Mouse (Mus musculus) urinary bladder, postnatal 10 days (tissue): Measurements from ENCODE around the gene Marco.

Source experiments
- DNase-seq: peaks from one replicate; pipeline ENCODE4 v3.0.0; 2022; ENCODE audit warnings: low spot score

Marco gene

GRCm38 (mm10) chr1:120504924-120505323 lies at the start of gene Marco:
Gene Marco, minus strand, starts transcription at chr1:120505024.
- DNase-seq, result no peak

GRCm38 (mm10) chr1:120539506-120540029 lies 34.7 kb upstream of the Marco start:
- DNase-seq, result no peak

GRCm38 (mm10) chr1:120536998-120537397 lies 32.2 kb upstream of the Marco start:
- no peak for DNase-seq

DNA sequence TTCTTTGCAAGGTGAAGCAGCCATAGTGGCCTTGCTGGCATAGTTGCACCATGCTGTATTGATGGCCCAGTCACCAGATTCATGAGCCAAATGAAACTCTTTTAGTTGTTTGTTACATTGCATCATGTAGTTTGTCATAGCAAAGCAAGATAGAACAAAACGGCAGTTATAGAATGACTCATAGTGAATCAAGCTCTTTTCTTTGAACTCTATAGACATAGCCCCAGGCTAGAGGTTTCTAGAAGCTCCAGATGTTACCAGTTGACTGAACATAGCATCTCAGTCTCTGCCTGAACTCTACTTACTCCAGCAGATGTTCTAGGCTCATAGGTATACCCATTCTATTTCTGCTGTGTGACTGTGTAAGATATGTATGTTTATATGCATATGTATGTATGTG lies 31.1 kb upstream of the Marco start:
- no peak for DNase-seq

GRCm38 (mm10) chr1:120532321-120532916 lies 27.6 kb upstream of the Marco start:
- DNase-seq, result no peak

GRCm38 (mm10) chr1:120531770-120532169 lies 26.9 kb upstream of the Marco start:
- no peak for DNase-seq

DNA sequence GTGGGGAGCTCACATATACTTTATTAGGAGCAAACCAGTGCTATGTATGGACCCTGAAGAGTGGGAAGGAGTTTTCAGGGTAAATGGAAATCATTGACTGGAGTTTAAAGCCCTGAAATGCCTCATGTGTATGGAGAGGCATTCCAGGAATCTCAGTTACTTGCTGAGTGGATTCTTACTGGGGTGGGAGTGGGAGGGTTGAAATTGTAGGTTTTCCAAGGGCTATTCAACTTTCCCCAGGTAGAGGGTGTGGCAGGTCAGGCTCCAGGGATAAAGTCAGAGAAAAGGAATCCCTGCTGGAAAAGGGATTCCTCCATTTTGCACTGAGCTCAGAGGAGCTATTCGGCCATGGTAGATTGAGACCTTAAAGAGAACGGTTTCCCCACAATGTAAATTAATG lies 25.1 kb upstream of the Marco start:
- DNase-seq, result no peak

GRCm38 (mm10) chr1:120517618-120518017 lies 12.8 kb upstream of the Marco start:
- no peak for DNase-seq

DNA sequence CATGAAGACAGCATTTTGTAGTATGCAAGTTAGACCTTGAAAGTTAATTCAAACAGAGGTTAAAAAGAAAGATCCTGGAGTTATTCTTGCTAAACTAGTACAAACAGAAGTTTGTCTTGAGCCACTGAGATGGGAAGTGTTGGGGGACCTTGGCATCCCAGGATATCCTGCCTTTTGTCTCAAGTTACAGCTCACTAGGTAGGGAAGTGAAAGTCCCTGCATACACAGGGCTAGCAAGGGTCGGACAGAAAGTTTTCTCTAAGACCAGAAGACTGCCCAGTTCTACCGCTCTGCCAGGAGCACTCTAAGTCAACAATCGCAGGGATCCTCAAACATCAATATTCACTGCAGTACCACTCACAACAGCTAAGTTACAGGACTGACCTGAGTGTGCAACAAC lies 5.5 kb upstream of the Marco start:
- DNase-seq, result no peak

GRCm38 (mm10) chr1:120508976-120509375 lies 4.2 kb upstream of the Marco start:
- DNase-seq, result no peak

GRCm38 (mm10) chr1:120504046-120504710 lies 646 bp downstream of the Marco start:
- no peak for DNase-seq

DNA sequence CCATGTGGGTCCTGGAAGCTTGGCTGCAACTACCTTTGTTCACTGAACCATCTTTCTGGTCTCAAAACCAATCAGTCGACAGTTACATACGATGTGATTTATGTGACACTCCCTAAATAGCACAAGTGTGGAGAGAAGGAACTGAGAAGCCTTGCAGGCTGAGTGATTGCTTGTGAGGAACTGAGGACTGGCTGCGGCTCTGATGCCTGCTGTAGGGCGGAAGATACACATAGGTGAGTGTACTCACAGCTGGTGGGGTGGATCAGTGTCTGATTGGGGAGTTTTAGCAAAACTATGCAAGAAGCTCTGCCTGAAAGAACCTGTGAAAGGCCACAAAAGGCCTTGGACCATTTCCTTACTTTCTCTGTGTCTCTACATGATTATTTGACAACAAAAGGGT lies 3.3 kb downstream of the Marco start:
- no peak for DNase-seq

DNA sequence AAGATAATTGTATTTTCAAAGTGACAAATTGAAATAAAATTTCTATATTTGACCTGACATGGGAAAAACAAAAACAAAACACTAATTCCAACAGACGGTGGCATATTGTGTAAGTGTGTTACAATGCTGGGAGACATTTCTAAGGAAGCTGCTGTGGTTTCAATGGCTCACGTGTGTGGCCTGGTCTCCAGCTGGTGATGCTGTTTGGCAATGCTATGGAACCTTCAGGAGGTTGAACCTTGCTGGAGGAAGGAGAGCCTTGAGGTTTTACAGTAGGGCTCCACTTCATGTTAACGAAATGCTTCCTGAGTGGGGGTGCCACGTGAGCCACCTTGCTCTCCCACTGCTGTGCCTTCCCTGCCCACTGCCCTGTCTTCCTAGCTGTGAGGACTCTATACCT lies 6.8 kb downstream of the Marco start:
- DNase-seq, result no peak

DNA sequence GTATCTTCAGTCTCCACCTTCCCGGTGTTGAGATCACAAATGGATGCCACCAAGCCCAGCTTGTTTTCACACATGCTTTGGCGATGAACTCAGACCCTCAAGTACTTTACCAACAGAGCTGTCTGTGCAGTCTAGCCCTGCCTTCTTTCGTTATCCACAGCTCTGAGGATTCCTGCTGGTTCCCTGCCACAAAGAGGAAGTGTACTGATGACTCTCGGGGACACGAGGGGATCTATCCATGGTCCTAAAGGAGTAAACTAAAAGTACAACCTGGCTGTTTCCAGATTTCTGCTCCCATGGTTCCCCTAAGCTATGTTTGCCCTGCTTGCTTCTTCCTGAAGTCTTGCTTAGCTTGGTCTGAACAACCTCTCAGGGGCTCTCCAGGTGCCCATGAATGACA lies 23.9 kb downstream of the Marco start:
- no peak for DNase-seq

DNA sequence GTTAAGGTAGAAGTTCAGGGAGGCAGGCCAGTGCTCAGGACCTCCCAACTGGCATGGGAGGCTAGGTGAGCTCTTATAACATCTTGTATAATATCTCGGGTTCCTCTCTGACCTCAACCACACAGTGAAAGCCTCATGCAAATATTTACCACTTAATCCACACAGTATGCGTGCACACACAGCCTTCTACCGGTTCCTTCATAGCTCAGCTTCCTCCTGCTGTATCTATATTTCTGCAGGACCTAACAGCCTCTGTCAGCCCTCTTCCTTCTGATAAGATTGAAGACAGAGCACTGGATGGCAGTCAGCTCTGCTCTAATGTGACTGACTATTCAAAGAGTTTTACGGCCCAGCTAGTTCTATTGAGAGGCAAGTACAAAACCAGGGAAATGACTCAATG lies 30.0 kb downstream of the Marco start:
- no peak for DNase-seq

- DNase-seq, result no peak
Observed at GRCm38 (mm10) chr1:120468891-120469290, 35.9 kb downstream of the Marco start.

DNA sequence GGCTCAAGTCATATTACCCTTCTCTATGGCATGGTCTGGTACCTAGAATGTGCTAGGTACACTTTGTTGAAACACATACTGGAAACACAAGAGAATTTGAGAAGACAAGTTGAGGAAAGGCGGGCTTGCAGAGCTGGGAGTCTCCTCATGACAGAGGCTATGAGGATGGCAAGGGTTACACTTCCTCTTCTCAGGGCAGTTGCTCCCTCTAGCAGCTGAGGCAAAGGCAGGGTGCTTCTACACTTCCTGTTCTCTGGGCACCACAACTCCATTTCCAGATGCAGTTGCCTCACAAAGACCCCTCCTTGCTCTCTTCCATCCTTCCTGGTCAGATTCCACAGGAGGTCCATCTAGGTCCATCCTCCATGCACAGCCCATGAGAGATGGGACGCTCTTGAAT lies 37.5 kb downstream of the Marco start:
- no peak for DNase-seq

DNA sequence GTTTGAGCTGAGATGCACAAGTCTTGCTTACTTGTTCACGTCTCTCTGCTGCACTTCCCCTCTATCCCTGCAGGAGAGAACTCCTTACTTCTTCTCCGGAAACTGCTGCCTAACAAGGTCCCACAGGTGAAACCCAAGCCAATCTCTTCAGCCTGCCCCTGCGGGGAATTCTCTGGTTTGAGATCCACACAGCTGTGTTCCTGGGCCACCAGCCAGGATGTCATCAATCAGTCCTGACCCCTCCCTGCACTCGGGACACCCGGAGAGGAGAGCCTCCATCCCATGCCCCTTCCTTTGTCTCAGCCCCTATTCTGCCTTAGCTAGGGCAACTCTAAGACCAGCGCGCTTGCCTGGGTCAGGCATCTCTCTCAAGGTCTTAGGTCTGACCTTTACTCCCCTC lies 38.1 kb downstream of the Marco start:
- DNase-seq, result no peak

- DNase-seq, result no peak
Observed at GRCm38 (mm10) chr1:120459032-120459431, 45.8 kb downstream of the Marco start.

DNA sequence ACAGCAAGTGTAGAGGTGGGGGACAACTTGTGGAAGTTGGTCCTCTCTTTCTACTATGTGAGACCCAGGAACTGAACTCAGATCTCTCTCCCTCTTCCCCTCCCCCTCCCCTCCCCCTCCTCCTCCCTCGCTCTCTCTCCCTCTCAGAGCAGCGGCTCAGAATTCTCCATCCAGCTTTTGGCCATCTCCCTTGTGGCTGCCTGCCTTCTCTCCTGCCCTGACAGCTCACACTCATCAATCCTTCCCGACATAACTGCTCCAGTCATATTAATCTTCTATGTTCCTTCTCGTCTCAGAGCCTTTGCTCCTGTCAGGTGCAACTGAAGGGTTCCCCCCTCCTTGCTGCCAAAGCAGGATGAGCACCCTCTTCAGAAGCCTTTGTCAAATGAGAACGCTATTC lies 46.3 kb downstream of the Marco start:
- no peak for DNase-seq

- DNase-seq, result no peak
Observed at GRCm38 (mm10) chr1:120451486-120452270, 53.1 kb downstream of the Marco start.

- no peak for DNase-seq
Observed at GRCm38 (mm10) chr1:120449662-120450061, 55.2 kb downstream of the Marco start.

- no peak for DNase-seq
Observed at GRCm38 (mm10) chr1:120443228-120443639, 61.6 kb downstream of the Marco start.
